Mouse (Mus musculus) brain, adult 2 months (tissue): Measurements from ENCODE around the gene Prss41.
"Not testable (repeated sequence)": the region's sequence is repeated elsewhere in the genome, so short reads cannot be mapped to it uniquely, and the experiment has no call there.

Experiments used
- DNase-seq: peaks from one replicate; pipeline ENCODE4 v3.0.0; 2011; ENCODE audit warnings: low read depth, low spot score

The Prss41 gene

DNA sequence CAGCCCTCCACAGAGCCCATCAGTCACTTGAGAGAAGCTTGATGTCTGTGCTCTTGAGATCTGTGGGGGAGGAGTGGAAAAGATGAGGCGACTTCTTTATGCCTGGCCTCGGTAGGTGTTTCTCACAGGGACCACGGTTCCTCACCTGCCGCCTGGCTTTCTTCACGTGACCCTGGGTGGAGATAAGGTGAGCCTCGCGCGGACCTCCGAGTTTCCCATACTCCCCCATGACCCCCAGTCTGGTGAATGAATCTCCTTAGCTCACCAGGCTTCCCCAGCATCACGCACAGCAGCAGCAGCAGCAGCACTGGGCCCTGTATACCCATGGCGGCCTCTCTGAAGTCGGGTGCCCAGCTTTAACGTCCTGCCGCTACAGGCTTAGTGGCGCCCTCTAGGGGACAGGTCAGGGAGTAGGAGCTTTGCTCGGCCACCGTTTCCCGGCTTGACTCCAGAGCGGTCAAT lies at the start of gene Prss41, which contains the start of gene Prss32:
Gene Prss41, minus strand, starts transcription at position 361 of the 462 bp plus-strand sequence.
Gene Prss32, plus strand, starts transcription at position 44 of the 462 bp plus-strand sequence.
- peak; percentile 45 for DNase-seq

DNA sequence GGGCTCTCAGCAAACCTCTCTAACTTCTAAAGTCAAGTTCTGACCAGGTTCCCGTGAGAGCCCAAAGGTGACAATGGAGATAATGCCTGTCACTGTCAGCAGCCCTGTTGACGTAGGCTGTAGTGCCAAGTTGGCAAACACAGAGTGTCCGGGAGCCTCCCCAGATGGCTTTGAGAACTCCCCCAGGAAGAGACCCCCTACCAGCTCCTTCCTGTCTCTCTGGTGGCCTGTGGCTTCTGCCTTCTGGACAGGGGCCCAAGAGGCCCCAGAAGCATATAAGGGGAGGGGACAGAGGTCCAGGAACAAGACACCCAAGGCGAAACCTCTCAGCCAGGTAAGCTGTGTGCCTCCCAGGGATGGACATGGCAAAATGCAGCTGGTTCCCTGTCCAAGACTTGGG lies 36.6 kb upstream of the Prss41 start, which contains the start of the genes Dcpp1 and Dcpp2:
Gene Dcpp1, plus strand, starts transcription at position 301 of the 400 bp plus-strand sequence.
Gene Dcpp2, plus strand, starts transcription at position 305 of the 400 bp plus-strand sequence.
- not testable (repeated sequence) for DNase-seq

DNA sequence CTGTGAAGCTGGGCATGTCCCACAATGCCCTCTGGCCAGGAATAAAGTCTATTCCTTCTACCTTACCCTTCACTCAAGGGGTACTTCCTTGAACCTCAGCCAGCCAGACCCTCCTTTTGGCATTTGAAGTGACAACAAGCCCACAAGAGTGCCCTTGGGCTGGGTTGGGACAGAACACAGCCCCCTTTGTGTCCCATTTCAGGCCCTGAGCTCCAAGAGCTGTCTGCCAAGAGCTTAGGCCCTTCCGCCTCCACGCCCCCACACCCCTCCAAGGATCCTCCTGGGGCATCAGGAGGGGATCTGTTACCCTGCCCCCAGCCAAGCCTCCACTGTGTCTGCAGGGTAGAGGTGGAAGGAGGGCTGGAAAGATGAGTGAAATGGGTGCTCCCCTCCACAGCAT lies 33.2 kb upstream of the Prss41 start:
- DNase-seq = peak; percentile 37

DNA sequence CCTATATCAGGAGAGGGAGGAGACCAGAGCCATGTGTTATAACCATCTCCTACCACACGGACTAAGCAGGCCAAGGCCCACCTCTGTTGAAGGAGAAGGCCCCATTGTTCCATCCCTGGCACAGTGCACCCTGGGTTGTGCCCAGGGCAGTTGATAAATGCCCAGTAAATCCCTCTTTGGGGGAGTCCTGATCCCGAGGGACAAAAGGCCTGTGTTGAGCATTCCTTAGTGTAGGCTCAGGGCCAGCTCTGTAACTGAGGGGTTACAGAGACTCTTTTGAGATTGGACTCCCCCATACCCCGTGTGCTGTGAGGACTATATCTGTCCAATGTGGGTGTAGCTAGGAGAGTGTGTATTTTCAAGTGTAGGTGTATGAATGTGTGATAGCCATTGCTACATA lies 32.8 kb upstream of the Prss41 start:
- DNase-seq = peak; percentile 80

DNA sequence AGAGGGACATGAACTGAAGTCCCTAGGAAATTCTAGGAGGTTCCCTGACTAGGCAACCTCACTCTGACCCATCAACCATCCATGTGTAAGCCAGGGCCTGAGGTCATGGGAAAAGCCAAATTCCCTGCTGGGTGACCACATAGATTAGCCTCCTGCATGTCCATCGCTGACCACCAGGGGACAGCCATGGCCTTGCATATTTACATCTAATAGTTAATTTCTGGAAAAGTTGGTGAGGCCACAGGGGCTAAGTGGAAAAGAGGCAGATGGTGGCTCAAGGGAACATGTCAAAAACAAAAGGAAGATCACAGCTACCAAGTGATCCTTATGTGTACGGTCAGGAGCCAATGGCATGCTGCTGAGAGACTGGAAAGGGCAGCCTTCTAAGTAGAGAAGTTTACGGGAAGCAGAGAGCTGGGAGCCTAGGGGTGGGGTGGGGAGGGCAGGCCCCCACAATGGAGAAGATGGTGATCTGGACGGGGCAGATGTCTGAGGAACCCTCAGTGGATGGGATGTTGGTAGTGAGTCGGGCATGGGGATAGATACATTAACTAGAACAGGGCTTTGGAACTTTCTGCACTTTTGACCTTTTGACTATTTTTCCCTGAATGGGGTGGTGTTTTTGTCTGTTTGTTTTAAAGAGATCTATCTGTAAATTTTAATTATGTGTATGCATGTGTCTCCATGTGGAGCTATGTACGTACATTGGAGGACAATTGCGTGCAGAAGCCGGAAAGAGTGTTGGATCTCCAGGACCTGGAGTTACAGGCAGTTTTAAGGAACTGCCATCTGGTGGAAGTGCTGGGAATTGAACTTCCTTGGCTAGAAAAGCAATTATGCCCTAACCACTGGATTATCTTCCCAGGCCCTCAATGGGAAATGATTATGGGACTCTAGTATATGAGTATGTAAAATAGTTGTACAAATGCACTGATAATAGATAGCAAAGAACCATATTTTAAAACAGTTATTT lies 30.2 kb upstream of the Prss41 start:
- DNase-seq = peak; percentile 69

DNA sequence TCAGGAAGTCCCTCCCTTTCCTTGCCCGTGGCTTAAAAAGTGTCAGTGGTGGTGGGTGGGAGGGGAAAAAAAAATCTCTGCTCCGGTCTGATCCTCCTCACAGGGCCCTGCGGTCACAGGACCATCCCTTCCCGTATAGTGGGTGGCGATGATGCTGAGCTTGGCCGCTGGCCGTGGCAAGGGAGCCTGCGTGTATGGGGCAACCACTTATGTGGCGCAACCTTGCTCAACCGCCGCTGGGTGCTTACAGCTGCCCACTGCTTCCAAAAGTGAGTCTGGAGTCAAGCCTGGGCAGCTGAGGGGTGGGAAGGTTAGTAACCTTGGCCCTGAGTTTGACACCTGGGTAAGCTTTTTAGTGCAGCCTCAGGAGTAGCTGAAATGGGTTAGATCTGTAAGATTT lies 24.5 kb upstream of the Prss41 start:
- no peak for DNase-seq

DNA sequence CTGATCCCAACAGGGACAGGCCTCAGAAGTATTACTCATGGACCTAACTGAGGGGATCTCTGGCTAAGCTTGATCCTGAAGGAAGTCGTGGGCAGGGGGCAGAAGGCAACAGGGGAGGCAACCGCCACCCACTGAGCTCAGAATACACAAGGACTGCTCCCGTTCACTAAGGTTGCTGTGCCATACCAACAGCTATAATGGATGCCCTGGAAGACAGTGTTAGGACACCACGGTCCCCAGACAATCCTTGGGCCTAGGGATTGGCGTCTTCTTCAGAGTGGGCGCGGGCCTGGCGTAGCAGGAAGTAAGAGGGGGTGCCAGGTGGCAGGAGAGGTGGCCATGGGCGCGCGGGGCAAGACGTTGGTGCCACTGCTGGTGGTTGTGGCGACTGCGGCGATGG lies 23.8 kb upstream of the Prss41 start, which contains the start of gene Prss21:
Gene Prss21, plus strand, starts transcription at position 301 of the 400 bp plus-strand sequence.
- no peak for DNase-seq

DNA sequence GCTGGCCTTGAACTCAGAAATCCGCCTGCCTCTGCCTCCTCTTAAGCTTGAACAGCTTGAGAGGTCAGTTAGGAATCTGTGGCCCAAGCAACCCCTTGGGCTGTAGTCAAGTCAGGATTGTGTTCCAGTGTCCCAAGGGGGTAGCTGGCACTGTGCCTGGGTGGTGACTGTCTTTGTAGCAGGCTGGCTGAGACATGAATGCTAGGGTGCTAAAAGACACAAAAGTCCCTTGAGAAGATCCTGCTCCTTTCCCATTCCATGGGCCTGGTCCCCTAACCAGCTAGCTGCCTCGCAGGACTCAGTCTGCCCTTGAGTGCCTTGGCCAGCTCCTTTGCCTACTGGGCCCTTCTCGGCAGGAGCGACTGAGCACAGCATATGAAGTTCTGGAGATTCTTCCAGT lies 19.0 kb upstream of the Prss41 start:
- no peak for DNase-seq

DNA sequence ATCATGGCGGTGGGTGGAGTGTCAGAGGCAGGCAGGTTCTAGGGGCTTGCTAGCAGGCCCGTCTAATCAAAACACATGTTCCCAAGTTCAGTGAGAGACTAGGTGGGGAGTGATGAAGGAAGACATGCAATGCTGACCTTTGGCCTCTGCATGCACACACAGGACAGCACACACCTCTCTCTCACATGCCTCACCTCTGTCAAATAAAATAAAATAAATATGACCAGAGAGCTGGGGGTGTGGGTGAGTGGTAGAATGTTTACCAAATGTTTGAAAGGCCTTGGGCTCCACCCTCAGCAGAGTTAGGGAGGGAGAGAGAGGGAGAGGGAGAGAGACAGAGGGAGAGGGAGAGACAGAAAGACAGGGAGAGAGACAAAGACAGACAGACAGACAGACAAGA lies 13.9 kb upstream of the Prss41 start:
- DNase-seq = no peak

DNA sequence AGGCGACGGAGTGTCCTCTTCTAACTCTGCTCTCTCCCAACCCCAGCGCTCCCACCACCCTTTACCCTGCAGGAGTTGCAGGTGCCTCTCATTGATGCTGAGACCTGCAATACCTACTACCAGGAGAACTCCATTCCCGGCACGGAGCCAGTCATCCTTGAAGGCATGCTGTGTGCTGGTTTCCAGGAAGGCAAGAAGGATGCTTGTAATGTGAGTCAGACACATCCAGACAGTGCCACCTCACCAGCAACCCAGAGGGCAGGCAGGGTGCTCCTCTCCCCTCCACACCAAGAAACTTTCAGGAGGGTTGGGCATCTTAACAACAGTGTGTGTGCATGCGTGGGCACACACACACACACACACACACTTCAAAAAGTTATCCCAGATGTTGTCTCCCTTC lies 13.2 kb upstream of the Prss41 start:
- no peak for DNase-seq

DNA sequence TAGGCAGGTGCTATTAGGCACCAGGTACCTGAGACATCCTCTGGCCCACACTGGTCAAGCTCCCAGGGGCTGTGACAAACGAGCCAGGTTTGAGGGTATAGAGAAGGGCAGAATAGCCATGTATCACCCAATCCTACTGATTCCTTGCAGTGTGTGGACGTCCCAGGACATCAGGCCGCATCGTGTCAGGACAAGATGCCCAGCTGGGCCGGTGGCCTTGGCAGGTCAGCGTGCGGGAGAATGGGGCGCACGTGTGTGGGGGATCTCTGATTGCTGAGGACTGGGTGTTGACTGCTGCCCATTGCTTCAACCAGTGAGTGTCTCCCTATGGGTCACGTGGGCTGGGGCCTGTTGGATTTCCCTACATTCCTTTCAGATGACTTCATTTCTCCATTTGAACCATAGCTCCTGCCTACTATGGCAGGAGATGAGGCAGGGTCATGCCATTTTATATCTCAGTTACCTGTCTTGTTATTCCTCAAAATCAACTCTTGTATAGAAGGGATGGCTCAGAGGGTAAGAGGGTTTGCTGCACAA lies 10.3 kb upstream of the Prss41 start:
- DNase-seq = no peak

DNA sequence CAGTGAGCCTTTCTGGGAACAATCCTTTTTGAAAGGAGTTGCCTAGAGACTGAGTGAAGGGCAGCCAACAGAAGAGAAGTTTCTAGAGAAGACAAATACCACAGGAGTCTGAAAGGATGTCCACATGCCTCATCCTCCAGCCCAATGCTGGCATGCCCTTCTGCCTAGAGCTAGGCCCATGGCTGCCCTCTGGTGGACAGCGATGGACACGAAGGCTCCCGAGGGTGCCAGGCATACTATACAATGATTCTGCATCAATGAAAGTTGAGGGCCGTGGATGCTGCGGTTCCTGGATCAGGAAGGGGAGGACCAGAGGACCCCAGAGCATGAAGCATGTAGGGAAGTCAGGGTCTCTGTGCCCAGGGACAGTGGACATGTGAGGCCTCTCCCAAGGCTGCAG lies 9.3 kb upstream of the Prss41 start:
- peak; percentile 17 for DNase-seq

DNA sequence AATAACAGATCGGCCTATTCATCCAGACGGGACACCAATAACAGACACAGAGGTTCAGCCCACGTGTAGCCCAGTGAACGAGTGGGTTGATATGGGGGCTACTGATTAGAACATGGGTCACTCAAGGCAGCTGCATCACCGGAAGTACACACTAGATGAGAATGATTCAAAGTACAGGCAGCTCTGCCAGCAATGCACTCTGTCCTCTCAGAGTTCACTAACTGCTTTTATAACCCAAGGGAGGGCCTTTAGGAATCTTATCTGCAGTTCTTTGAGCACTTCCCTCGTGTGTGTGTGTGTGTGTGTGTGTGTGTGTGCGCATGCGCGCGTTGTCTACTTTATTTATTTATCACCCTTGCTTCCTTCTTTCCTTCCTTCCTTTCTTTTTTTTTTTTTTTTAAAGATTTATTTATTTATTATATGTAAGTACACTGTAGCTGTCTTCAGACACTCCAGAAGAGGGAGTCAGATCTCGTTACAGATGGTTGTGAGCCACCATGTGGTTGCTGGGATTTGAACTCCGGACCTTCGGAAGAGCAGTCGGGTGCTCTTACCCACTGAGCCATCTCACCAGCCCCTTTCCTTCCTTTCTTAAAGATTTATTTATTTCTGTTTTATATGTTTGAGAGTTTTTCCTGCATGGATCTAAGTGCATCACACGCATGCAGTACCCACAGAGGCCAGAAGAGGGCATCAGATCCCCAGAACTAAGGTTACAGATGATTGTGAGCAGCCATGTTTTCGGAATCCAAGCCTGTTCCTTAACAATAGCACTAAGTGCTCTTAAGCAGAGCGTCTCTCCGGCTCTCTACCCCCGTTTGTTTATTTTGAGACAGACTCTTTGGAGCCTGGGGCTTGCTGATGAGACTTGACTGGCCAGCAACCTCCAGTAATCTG lies 7.1 kb upstream of the Prss41 start:
- DNase-seq = peak; percentile 76

DNA sequence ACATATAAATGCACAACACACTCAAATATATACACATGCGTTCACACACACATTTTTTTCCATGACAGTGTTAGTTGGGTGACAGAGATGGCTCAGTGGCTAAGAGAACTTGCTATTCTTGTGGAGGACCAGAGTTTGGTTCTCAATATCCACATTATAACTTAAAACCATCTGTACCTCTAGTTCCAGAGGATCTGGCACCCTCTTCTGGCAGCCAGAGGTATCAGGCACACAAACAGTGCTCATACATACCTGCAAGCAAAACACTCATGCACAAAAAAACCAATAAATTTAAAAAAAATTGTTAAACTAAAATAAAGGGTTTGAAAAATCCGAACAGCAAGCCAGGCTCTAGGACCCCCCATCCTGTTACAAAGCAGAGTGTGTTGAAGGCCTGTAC lies 6.1 kb upstream of the Prss41 start:
- no peak for DNase-seq

DNA sequence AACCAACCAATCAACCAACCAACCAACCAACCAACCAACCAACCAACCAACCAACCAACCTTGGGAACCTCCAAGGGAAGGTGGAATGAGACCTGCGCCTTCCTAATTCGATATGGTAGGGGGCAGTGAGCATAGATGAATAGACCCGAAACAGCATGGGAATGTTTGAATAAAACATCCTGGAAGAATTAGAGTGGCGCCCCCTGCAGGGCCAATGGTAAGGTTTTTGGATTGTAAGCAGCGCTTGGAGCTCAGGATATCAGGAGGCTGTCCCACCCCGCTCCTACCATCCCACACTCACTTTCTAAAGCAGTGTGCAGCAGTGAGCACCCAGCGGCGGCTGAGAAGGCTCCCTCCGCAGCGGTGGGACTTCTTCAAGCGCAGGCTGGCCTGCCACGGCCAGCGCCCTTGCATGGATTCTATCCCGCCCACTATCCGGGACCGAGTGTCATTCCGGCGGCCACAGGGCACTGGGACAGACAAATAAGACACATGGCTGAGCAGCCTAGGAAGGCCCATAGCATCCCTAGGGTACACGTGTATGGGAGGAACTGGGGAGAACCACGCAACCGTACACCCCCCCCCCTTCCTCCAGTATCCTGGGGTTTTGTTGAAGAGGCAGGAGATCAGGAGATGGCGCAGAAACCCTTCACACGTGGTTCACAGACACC lies 696 bp downstream of the Prss41 start:
- no peak for DNase-seq

DNA sequence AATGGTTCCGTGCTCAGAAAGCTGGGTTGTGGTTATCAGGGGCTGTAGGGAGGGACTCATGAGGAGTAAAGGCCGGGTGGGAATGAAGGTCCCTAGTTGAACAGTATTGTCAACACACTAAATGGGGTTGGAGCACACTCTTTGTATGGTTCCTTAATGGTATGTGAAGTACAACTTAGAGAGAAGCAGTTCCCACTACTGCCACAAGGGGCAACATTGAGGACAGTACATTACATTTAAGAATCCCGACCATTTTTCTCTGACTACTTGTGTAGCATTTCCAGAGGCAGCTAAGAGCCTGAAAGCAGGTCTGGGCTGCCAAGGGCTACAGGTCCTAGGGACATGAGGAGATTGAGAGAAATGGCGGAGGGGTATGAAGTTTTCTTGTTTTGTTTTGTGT lies 2.8 kb downstream of the Prss41 start:
- DNase-seq = peak; percentile 79

DNA sequence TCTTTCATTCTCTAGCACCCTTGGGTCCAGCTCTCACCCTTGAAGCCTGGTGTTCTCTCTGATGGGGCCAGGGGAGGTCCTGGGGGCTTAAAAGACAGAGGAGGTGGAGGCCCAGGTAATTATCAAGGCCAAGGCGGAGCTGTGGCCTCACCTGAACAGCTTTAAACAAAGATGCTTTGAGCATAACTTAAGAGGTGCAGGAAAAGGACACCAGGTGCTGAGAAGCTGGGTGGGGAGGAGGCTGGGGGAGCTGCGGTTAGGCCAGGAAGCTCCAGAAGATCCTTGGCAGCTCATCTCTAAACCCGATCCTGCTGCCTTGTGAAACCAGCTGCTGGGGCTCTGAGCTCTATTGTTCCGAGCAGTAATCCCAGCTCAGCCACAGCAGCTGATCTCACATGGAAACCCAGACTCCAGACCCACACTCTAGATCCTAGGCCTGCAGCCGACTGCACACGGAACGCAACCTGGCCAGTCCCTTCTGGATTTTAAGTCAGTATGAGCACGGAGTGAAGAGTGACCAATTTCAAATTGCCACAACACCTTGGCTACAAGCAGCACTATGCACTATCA lies 7.9 kb downstream of the Prss41 start, which contains the start of gene Prss33:
Gene Prss33, minus strand, starts transcription at position 51 of the 570 bp plus-strand sequence.
- no peak for DNase-seq

DNA sequence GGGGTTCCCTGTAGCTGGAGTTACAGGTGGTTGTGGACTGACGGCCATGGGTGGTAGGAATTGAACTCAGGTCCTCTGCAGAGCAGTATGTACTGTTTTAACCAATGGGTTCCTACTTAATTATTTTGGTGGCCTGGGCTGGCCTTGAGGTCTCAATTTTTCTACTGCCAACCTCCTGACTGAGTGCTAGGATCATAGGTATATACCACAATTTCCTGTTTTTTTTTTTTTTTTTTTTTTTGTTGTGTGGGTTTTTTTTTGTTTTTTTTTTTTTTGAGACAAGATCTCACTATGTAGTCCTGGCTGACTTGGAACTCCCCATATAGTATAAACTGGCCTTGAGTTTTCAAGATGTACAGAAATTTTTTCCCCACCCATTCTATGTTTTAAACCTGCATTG lies 12.8 kb downstream of the Prss41 start:
- no peak for DNase-seq

DNA sequence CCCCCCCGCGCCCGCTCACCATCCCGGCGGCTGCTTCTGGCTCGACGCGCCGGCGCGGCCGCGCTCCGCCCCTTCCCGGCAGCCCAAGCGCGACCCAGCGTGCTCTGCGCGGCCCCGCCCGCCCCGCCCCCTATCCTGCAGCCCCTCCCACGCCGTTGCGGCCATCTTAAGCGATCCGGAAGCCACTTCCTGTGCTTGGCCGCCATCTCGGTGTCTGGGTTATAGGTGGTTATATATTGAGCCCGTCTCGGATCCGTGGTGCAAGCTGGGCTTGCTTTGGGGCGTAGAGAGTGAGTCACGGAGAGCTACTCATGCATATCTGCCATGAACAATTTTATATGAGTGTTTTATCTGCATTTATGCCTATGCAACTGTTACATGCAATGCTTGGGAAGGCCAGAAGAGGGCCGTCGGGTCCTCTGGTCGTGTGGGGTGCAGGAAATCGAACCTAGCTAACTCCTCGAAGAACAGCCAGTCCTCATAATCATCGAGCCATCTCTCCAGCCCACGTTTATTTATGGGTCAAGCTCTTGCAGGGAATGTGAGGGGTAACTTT lies 14.8 kb downstream of the Prss41 start, which contains the start of gene Elob:
Gene Elob, minus strand, starts transcription at position 73 of the 556 bp plus-strand sequence.
- DNase-seq = peak; percentile 96
